Mouse (Mus musculus) embryonic fibroblast, embryonic 13.5 days (primary cell): ENCODE data around the gene Kctd18.

Experiments used
- CTCF ChIP-seq: IDR thresholded peaks from 2 replicates; pipeline ENCODE4 v1.5.1; 2011; ENCODE audit warnings: mild to moderate bottlenecking, control low read depth, low read length, moderate library complexity, borderline replicate concordance; ENCODE audit not compliant: insufficient read depth
- POLR2A ChIP-seq: IDR thresholded peaks from 2 replicates; pipeline ENCODE4 v1.6.1; 2011; ENCODE audit warnings: low read depth, mild to moderate bottlenecking, control low read depth, low read length, moderate library complexity

GRCm38 (mm10) chr1:58031160-58031769, 12.5 kb upstream of the Kctd18 start:
- TF ChIP-seq CTCF (peak; percentile 56; the same call in 1 of the 2 replicates), POLR2A (no peak)
